Mouse (Mus musculus) mesoderm, embryonic 11.5 days (tissue): ENCODE results near the gene Zbp1.

Experiments used
- DNase-seq: peaks from one replicate; pipeline ENCODE4 v3.0.0-alpha.2; 2012; ENCODE audit warnings: low read depth, low spot score

Zbp1 gene

GRCm38 (mm10) chr2:173179046-173179445 is 39.7 kb downstream of the Zbp1 start:
- DNase-seq: no peak

GRCm38 (mm10) chr2:173177951-173178350 is 40.8 kb downstream of the Zbp1 start:
- DNase-seq: no peak

GRCm38 (mm10) chr2:173177481-173177880 is 41.2 kb downstream of the Zbp1 start:
- DNase-seq: no peak

GRCm38 (mm10) chr2:173175703-173176102 is 43.0 kb downstream of the Zbp1 start:
- no peak for DNase-seq

DNA sequence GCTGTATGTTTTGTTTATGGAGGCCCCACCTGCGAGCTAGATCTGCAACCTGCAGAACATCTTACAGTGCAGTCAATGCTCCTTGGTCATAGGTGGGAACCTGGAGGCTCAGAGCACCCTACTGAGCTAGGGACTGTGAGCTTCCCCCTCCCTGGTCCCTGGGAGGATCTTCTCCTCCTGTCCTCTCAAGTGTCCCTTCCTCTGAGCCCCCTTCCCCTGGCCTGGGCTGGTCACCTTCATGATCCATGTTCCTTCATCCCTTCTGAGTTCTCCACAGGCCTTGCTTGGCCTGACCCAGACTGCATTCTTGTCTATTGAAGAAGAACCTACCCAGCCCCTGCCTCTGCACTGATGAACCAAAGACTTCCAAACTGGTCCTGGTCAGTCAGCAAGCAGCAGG is 44.2 kb downstream of the Zbp1 start:
- DNase-seq: no peak

DNA sequence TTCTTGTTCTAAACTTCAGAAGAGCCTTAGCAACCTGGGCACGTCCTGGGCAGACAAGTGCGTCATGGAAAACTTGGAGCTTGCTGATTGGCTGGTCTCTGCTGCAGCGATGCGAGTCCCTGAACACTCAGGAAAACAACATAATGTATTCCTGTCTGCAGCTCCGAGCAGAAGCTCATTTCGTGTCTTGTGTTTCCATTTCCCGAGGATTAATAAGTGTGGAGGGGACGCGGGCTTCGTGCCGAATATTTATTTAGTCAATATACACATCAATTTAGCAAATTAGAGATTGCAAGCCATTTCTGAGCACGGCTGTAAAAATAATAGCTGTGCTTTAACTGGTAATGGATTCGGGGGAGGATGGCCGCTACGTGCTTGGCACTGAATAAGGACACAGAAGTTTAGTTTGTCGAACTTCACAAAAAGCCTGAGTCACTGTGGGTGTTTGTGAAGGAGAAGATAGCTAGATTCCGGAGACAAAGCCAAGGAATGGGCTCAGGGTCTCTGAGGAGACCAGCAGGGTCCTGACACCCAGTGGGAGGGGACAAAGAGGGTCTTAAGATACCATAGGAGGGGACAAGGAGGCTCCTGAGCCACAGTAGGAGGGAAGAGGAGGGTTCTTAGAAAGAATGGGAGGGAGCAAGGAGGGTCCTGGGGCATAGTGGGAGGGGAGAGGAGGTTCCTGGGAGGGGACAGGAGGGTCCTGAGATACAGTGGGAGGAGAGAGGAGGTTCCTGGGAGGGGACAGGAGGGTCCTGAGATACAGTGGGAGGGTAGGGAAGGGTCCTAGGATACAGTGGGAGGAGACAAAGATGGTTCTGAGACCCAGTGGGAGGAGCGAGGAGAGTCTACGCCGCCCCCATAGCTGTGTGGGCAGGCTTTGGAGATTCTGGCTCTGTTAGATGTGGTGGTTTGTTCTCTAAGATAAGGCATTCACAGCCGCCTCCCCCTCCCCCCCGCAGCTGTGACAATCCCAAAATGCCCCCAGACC is 44.9 kb downstream of the Zbp1 start:
- DNase-seq: peak; percentile 84

DNA sequence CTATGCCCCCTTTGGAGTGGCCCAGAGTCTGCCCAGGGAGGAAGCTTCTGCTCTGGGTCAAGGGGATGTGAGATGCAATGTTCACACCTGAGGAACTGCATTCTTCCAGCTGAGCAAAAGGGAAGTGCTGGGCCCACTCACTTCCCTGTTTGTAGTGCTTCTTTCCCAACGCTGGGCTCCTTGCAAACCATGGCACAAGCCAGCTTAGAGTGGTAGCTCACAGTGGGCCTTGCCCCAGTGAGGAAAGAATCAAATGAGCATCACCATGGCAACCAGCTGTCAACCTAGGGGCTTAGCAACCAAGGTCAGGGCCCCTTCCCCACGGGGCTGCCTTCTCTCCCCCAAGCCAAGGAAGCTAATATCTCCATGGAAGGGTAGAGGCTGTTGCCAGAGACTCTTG is 45.7 kb downstream of the Zbp1 start:
- peak; percentile 83 for DNase-seq

GRCm38 (mm10) chr2:173172386-173172785 is 46.3 kb downstream of the Zbp1 start:
- DNase-seq: no peak

GRCm38 (mm10) chr2:173171956-173172355 is 46.8 kb downstream of the Zbp1 start:
- no peak for DNase-seq

- DNase-seq: peak; percentile 96
Measured at GRCm38 (mm10) chr2:173171470-173171869, 47.3 kb downstream of the Zbp1 start.

DNA sequence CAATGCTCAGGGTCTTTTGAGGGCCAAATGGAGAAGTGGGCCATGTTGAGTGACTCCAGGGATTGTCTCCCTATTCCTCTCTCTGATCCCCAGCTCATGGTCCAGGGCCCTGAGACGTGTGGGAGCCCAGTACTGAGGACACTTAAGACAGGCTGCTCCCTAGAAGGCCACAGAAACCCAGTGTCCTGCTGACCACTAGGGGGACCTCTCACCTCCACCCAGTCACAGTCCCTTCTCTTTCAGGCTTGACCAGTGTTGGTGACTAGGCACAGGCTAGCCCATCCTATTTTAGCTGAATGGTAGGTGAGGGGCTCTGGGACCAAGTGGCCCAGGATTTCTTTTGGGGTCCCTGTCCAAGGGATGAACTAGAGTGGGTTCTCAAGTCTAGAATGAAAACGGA is 48.0 kb downstream of the Zbp1 start:
- DNase-seq: no peak

GRCm38 (mm10) chr2:173170081-173170480 is 48.6 kb downstream of the Zbp1 start:
- no peak for DNase-seq

- no peak for DNase-seq
Measured at GRCm38 (mm10) chr2:173168411-173168851, 50.3 kb downstream of the Zbp1 start.

GRCm38 (mm10) chr2:173165357-173165756 is 53.4 kb downstream of the Zbp1 start:
- no peak for DNase-seq

DNA sequence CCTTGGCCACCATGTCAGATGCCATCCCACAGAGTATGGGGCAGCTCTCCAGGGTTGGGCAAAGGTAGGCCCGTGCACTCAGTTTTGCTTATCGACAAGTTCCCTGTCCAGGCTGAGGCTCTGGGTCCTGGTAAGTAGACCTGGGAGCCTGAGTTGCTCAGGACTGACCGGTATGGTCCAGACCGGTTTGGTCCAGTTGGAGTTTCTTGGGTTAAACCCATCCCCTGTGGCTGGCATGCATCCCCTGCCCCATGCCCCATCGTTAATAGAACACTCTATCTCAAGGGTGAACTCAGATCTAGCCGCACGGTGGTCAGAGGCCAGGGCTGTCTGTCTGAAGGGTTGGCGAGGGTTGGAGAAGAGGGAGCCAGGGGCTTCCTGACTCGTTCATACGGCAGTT is 53.8 kb downstream of the Zbp1 start:
- no peak for DNase-seq

DNA sequence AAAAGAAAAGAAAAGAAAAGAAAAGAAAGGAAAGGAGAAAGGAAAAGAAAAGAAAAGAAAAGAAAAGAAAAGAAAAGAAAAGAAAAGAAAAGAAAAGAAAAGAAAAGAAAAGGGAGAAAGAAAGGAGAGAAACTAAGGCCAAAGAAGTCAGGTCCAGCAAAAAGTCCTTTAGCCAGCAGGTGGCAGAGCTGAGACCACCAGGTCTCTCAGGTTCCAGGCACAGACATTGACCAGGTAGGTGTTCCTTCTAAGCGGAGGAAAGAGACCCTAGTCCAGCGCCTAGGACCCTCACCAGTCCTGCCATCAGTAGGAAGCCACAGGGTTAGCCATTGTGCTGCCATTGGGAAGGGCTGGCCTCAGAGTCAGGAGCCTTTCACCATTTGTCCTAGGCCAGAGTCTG is 54.4 kb downstream of the Zbp1 start:
- no peak for DNase-seq

GRCm38 (mm10) chr2:173163380-173163779 is 55.3 kb downstream of the Zbp1 start:
- no peak for DNase-seq

- DNase-seq: peak; percentile 89
Measured at GRCm38 (mm10) chr2:173159354-173160311, 59.1 kb downstream of the Zbp1 start.

- no peak for DNase-seq
Measured at GRCm38 (mm10) chr2:173158390-173159055, 60.2 kb downstream of the Zbp1 start.

DNA sequence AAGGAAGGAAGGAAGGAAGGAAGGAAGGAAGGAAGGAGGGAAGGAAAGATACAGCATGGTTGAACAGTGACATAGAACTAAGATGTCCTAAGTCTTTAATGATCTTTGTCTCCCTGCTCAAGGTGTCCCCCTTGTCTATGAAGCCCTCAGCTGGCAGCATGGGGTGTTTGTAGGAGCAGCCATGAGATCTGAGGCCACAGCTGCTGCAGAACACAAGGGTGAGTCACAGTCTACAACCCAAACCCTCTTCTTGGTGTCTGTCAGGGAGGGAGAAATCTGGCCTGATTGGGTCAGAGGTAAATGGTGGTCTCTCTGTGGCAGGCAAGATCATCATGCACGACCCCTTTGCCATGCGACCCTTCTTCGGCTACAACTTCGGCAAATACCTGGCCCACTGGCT is 60.9 kb downstream of the Zbp1 start:
- no peak for DNase-seq

GRCm38 (mm10) chr2:173157376-173157775 is 61.3 kb downstream of the Zbp1 start:
- no peak for DNase-seq

GRCm38 (mm10) chr2:173156923-173157322 is 61.8 kb downstream of the Zbp1 start:
- no peak for DNase-seq
